Mouse (Mus musculus): ENCODE measurements around the gene Stk11.

Stk11 gene

DNA sequence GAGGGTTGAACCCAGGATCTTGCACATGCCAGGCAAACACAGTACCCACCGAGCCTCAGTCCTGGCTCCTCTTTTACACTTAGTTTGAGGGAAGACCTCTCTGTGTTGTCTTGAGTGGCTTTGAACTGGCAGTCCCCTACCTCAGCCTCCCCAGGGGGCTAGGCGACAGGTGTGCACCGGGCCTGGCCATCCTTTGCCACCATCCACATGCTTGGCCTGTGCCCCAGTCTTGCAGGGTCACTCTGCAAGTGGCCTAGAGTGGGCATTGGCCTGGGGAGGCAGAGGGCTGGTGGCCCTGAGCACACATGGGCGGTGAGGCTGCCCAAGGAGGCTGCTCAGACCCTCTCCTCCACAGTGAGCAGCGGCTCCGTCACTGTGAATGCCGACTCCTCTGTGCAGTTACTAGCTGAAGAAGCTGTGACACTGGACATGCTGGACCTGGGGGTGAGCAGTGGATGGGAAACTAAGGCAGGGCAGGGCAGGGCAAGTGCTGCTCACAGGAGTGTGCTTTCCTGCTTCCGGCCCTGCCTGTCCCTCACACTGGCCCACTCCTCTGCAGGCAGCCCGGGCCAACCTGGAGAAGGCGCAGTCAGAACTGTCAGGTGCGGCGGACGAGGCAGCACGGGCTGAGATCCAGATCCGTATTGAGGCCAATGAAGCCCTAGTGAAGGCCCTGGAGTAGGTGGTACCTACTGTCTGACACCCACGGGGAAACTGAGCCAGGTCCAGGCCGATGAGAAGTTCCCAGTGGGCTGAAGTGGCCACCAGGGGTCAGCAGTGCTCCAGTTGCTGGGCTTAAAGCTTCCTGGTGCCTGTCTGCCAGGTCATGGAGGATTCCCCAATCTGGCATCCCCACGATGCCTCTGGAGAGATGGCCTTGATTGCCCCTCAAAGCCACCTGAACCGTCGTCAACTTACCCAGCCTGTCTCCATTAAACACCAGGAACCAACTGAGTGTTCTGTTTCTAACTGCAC is 29.5 kb downstream of the Stk11 start:
- DNase-seq (ENCODE audit: low read depth): no peak

DNA sequence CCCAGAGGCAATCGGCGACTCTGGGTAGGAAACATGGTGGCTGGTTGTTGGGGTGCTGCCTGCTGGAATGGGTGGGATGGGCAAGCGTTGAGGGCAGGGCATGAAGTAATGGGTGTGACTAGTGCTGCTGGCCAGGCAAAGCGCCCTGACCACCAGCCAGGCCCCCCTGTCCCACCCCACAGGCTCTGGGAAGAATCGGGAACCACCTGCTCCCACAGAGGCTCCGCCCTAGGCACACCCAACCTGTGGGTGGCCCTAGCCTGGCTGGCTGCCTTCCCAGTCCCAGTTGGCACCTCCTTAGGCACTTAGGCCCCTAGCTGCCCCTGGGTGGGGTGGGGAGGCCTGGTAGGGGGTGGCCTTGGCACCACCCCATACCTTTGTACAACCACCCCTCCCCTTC is 30.3 kb downstream of the Stk11 start:
- DNase-seq (ENCODE audit: low read depth): no peak

GRCm38 (mm10) chr10:80146568-80147011 is 31.0 kb downstream of the Stk11 start:
- DNase-seq (ENCODE audit: low read depth): no peak

DNA sequence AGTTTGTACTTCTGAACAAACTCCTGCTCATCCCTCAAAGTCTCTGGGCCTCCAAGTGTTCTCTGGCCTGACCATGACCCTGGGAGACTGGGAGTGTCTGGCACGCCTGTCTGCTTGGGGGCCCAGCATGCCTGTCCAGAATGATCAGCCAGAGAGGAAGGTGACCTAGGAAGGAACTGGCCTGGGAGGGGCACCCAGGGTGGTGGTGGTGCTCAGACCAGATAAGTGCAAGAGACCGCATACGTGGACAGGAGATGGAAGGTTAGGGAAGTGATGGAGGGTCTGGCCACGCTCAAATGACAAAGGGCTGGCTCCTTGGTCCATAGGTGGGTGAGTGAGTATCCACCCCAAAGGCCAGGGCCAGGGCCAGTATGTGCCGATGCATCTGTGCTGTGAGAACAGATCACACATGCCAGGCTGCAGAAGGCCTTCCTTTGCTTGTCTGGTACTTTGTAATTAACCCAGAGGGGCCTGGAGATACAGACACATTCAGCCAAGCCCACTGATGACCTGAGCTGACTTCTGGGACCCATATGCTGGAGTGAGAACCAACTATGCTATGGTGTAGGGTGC is 31.6 kb downstream of the Stk11 start:
- DNase-seq (ENCODE audit: low read depth): no peak

DNA sequence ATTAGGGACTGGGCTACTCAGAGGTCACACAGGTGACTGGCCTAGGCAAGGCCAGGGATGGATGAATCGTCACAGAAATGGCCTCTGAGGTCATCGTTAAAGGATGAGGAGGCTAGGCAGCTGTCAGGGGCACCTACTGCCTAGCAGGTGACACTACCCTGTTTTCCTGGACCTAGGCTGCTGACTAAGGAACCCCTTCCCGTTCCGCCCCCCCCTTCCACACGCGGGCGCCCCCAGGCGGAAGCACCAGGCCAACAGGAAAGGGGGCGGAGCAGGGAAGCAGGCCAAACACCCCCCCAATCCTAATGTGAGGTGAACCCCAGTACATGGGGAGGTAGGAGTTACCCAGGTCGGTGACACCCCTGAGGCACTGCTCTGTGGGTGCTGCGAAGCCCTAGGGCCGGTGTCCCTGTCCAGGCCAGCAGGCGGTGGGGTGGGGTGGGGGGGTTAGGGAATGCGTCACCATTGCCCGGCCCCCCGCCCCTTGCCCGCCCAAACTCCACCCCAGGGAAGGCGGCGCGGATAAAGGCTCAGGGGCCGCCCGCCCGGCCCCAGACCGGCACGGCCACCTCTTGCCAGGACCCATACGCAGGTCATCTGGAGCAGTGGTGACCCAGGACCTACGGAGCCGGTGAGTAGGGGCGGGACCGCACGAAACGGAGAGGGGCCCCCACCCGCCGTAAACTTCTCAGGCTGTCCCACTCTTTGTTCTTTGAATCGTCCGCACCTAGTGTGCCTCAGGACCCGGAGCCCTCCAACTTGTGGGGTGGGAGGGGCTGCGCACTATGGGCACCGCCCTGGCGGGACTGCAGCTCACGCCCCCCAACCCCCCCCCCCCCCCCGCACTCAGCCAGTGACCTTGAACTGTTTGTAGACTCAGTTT is 32.4 kb downstream of the Stk11 start, which contains the start of gene Midn:
TSS of gene Midn (plus strand) at position 554 of the 883 bp plus-strand sequence.
- no peak for DNase-seq (ENCODE audit: low read depth)

DNA sequence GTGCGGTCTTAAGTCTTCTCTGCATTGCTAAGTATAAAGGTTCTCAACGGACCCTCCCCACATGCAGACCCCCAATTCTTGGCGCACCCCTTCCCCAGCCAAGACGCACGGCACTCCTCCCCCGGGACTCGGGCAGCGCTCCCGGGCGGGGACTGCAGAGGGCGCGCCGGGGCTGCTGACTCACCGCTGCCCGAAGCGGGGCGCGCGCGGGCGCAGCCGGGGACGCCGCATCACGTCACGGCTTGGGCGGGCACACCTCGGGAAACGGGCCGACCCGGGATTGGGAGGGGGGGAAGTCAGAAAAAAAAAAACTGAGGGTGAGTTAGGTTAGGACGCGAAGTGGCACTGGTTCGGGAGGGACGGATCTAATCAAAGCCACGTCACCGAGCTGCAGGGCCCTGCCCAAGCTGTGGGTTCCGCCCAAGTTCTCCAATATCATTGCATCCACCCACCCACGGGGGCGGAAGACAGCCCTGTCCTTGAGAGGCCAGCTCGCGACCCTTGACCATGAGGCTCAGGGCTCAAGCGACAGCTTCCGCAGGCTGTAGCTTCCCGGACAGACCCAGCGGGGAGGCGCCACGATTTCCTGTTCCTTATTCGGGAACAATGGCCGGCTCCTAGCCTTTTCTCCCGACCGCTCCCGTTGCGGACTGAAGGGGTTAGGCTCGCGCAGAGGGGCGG is 33.1 kb downstream of the Stk11 start:
- peak; percentile 87 for DNase-seq (ENCODE audit: low read depth)

DNA sequence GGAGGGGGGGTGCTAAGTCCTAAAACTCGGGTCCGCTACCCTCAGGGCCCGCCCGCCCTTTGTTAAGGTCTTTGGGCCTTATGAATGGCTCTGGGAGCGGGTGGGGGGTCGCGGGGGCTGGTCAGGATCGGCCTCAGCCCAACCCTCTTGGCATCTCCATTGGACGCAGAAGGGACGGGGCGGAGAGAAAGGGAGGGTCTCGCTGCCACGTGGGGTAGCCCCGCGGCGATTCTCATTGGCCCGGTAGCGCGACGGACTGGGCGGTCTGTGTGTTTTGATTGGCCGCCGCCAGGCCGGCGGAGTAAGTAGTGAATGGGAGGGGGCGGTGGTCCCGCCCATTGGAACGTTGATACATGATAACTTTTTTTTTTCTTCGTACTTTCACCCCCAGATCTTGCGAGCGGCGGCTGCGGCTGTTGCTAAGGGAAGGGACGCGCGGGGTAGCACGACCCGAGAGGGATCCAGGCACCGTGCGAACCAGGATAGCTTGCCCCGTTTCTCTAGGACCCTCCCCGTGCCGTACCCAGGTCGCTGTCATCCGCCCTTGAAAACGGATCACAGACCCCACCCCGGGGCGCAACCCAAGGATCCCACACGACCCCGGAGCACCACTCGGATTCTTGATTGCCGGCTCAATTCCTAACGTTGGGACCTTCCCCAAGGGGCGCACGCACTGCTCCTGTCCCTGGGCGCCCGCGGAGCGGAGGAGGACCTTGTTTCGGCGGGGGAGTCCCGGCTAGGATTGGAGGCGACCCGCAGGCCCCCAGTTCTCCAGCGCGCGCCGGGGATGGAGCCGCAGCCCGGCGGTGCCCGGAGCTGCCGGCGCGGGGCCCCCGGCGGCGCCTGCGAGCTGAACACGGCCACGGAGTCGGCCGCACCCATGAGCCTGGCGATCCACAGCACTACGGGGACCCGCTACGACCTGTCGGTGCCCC is 34.0 kb downstream of the Stk11 start:
- DNase-seq (ENCODE audit: low read depth): peak; percentile 96

- DNase-seq (ENCODE audit: low read depth): no peak
These were observed 34.9 kb downstream of the Stk11 start for GRCm38 (mm10) chr10:80150226-80151210.

DNA sequence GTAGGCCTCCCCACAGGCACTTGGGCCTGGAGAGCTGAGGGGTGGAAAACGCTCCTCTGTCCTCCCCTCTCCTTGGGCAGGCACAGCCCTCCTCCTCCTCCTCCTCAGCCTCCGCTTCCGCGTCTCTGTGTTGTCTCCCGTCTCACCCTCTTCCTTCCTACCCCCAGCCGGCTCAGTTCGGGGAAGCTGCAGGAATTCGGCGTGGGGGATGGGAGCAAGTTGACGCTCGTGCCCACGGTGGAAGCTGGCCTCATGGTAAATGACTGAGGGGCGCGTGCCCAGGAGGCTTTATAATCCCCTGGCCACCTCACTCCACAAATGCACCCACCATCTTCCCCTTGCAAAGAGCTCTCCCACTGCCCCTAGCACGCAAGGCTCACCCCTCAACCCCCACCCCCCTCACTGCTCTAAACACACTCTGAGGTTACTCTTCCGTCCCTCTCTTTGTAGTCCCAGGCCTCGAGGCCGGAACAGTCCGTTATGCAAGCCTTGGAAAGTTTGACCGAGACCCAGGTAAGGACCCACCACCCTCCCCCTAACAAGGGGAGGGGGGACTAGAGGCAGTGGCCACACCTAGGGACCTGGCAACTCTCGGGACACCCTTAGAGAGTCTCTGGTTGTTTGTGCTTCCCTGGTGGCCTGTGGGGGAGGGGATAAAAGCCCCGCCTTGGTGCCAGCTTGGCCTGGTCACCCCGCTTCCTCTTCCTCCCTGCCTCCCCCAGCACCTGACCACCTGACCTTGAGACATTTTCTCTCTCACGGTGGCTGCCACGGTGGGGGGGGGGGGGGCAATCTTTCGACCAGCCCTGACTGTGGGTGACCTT is 35.8 kb downstream of the Stk11 start:
- no peak for DNase-seq (ENCODE audit: low read depth)

- no peak for DNase-seq (ENCODE audit: low read depth)
These were observed 36.7 kb downstream of the Stk11 start for GRCm38 (mm10) chr10:80152071-80152872.

DNA sequence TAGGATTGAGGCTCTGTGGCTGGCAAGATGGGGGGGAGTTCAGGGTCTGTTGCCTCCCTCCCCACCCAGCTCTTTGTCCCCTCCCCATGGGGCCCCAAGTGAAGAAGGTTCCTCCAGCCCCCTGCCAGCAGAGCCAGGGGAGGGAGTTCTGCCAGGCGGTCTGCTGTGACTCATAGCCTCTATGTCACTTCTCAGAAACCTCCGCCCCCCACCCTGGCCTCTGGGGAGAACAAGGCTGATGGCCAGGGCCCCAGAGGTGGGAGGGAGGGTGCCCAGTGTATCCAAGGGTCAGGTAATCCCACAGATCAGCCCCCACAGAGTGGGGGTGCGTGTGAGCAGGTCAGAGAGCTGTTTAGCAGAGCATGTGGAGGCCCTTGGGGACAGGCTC is 37.3 kb downstream of the Stk11 start:
- DNase-seq (ENCODE audit: low read depth): no peak

DNA sequence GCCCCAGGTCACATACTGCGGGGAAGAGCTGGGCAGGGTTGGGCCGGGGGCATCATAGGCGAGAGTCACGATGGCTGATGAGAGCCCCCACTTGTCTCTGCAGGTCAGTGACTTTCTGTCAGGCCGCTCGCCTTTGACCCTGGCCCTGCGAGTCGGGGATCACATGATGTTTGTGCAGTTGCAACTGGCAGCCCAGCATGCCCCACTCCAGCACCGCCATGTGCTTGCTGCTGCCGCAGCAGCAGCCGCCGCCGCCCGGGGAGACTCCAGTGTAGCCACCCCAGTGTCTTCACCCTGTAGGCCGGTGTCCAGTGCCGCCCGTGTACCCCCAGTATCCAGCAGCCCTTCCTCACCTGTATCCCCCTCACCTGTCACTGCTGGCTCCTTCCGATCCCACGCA is 38.1 kb downstream of the Stk11 start:
- no peak for DNase-seq (ENCODE audit: low read depth)

DNA sequence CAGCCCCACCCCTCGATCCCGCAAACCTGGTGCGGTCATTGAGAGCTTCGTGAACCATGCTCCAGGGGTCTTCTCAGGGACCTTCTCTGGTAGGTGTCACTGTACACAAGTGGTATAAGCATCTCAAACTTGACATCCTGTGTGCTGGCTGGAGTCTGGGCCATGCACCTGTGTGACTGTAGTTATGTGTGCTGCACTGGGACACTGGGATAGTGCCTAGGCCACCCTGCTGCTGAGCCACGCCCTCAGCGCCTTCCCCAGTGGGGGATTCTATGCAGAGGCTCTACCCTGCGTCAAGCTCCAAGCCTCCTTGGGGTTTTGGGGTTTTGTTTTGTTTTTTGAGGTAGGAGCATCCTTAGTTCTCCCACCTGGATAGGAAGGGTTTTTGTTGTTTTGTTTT is 38.8 kb downstream of the Stk11 start:
- no peak for DNase-seq (ENCODE audit: low read depth)

DNA sequence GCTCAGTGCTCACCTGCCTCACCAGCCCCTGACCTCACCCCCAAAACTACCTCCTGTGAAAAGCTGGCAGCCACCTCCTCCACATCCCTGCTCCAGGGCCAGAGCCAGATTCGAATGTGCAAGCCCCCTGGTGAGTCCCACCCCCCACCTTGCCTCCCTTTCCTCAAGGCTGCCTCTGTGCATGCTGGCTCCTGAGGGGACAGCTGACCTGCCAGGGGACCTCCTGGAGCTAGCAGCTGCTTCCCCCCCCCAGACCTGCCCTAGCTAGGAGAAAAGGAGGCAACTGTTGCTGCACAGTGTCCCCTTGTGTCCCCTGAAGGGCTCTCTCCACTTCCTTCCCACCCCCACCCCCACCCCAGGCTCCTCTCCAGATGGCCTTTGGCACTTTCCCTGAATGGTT is 39.7 kb downstream of the Stk11 start:
- DNase-seq (ENCODE audit: low read depth): no peak

GRCm38 (mm10) chr10:80156002-80156751 is 40.6 kb downstream of the Stk11 start:
- no peak for DNase-seq (ENCODE audit: low read depth)

DNA sequence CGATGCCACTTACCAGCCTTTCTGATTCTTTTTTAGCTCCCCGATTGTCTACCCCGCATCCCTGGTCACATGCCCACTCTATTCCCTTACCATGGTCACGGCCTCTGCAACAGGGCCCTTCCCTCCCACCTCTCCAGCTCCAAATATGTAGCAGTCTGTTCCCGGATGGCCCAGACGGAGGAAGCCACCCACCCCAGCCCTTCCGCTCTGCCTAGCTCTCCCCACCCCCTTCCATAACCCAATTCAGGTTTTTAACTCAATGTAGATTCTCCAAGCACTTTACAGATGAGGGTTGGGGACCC is 41.1 kb downstream of the Stk11 start:
- DNase-seq (ENCODE audit: low read depth): no peak

Data from c-Kit-positive CD71-negative TER-119-negative erythroid progenitor cells, embryonic 14.5 days (primary cell).